Mouse (Mus musculus): ENCODE measurements around the gene Speer4f2. TPM values are rescaled to one million over a fixed set of nuclear protein-coding genes. Genes with fewer than 3 reads are reported as not detected.

Gene Speer4f2
- polyA plus RNA-seq, 1 experiment from 2014 or later: not detected

DNA sequence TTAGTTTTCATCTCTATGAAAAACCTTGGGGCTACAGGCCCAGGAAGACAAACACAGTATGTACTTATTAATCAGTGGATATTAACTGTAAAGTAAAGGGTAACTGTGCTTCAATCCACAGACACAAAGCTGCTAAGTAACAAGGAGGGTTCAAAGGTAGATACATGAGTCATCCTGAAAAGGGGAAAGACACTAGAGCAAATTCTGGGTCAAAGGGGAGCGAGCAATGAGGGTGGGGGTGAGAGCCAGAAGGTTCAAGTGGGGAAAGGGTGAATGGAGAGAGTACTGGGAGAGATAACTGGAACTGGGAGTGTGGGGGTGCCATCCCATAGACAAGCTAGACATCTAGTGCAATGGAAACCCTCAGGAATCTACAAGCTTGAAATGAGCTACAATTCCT lies 54.0 kb downstream of the Speer4f2 start:
- Histone ChIP-seq H3K4me1 (ENCODE audit: control insufficient read depth, insufficient read depth, low read length) (no peaks in the 10 kb centered on the region), H3K9me3 (ENCODE audit: control insufficient read depth, low read length) (no peaks in the 10 kb centered on the region), H3K9ac (ENCODE audit: low read depth, low read length) (no peak overlapping the region), H3K36me3 (ENCODE audit: control insufficient read depth, insufficient read depth, low read length) (no peaks in the 10 kb centered on the region), H3K27me3 (replicated peaks; ENCODE audit: control insufficient read depth, insufficient read depth, low read length) (no peaks in the 10 kb centered on the region), H3K27ac (replicated peaks; ENCODE audit: low read depth, low read length) (no peak overlapping the region), H3K4me2 (ENCODE audit: low read depth, low read length) (no peak overlapping the region), H3K4me3 (ENCODE audit: low read depth, low read length) (no peak overlapping the region)
- DNase-seq (ENCODE audit: low spot score) (no peak), ATAC-seq (ENCODE audit: low read depth) (no peak)
- WGBS: 87% methylated on average over 1 of the region's 1 CpGs

Other genes with a start within 250 kb of the Speer4f2 start
- not detected in 2 replicates for gene Speer4f1, start 102.9 kb downstream of the Speer4f2 start, polyA plus RNA-seq (2014; fragmentation: Nextera tagmentation; extraction: Ambion mirVana)
- gene Sema3c, start 201.1 kb downstream of the Speer4f2 start, polyA plus RNA-seq (2014; fragmentation: Nextera tagmentation; extraction: Ambion mirVana): 65.3 and 71.5 TPM in 2 replicates